Mouse (Mus musculus) stomach, embryonic 16.5 days (tissue): ENCODE results near the gene Ints1. TPM values are rescaled to one million over a fixed set of nuclear protein-coding genes. Genes with fewer than 3 reads are reported as not detected.

ENCODE experiments used
- ATAC-seq: fragments of 200-750 bp; cut with Nextera tagmentation; 2 replicates; pipeline ENCODE4 v1.8.0; 2017; ENCODE audit warnings: moderate number of reproducible peaks, moderate TSS enrichment; ENCODE audit not compliant: insufficient read depth, low FRiP score
- H3K27ac ChIP-seq: fragments of 300-500 bp; sonication (generic); 2 replicates; pipeline ENCODE4 v1.5.1; 2014; ENCODE audit warnings: low read length
- H3K27me3 ChIP-seq: fragments of 300-500 bp; sonication (generic); 2 replicates; pipeline ENCODE4 v1.6.1; 2014; ENCODE audit warnings: low read length, control low read depth, mixed read lengths; ENCODE audit not compliant: control insufficient read depth, insufficient read depth
- H3K36me3 ChIP-seq: fragments of 300-500 bp; sonication (generic); 2 replicates; pipeline ENCODE4 v1.6.1; 2014; ENCODE audit warnings: low read length; ENCODE audit not compliant: control insufficient read depth, insufficient read depth
- H3K4me1 ChIP-seq: fragments of 300-500 bp; sonication (generic); 2 replicates; pipeline ENCODE4 v1.6.1; 2014; ENCODE audit warnings: low read length, control low read depth, mixed read lengths; ENCODE audit not compliant: control insufficient read depth, insufficient read depth
- H3K4me2 ChIP-seq: fragments of 300-500 bp; sonication (generic); 2 replicates; pipeline ENCODE4 v1.6.1; 2014; ENCODE audit warnings: low read depth, low read length, mixed read lengths
- H3K4me3 ChIP-seq: fragments of 300-500 bp; sonication (generic); replicated peaks from 2 replicates; pipeline ENCODE4 v1.5.1; 2014; ENCODE audit warnings: mild to moderate bottlenecking, low read length
- H3K9ac ChIP-seq: fragments of 300-500 bp; sonication (generic); 2 replicates; pipeline ENCODE4 v1.6.1; 2014; ENCODE audit warnings: low read length
- H3K9me3 ChIP-seq: fragments of 300-500 bp; sonication (generic); replicated peaks from 2 replicates; pipeline ENCODE4 v1.6.1; 2016; ENCODE audit warnings: low read length, control low read depth; ENCODE audit not compliant: control insufficient read depth
- WGBS: fragments of 180-500 bp; shearing (Covaris S2); extraction: QIAGEN DNeasy Blood & Tissue Kit; methylation state at CpG from one replicate; pipeline ENCODE4 v1.1.7; 2014; 5-methylcytosine and 5-hydroxymethylcytosine counted together
- polyA plus RNA-seq: library from polyadenylated mRNA; unstranded; fragments of >200 nt; fragmentation: Nextera tagmentation; extraction: Ambion mirVana; gene quantifications from 2 replicates; pipeline ENCODE4 v1.2.1, GENCODE M21; 2015

Ints1 gene
- polyA plus RNA-seq, 1 experiment from 2014 or later = 20.2 TPM

DNA sequence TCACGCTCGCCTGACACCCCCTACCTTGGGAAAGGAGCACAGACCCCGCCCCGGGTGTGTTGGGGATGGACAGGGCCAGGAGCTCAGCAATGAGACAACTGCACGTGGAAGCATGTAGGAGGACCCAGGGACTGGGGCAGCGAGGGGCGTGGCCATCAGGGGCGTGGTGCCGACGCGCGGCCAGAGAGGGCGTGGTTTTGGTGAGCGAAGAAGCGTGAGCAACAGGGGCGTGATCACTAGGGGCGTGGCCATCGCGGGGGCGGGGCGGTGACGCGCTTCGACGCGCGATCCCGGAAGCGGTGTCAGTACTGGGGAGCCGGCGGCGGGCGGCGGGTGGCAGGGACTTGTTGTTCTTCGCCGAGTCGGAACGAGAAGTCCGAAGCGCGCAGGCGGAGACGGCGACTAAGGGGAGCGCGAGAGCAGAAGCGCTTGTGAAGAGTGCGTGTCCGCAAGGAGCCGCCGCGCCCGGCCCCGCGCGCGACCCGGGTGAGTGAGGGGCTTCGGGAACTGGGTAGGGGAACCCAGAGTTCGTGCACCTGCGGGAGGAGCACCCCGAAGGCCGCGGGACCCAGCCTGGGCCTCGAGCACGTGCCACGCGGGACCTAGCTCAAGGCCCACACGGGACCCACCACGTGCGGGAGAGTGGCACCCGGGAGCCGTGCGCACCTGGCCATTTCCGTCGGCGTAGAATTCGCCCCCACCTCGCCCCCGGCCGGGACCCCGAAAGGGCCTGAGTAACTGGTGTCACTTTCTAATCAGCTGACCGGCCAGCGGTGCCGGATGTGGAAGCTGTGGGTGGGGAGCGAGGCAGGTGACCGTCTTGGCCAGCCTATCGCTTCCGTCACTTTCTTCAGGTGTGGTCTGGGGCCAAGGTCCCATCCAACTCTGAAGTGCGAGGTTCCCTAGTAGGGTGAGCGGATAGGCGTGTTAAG, 16.0 kb upstream of the Ints1 start, which contains the start of gene Mafk:
Gene Mafk (plus strand): TSS at position 287 of the 932 bp plus-strand sequence.
- Histone ChIP-seq H3K4me1 (peaks cover 47% of the 10 kb centered on the region), H3K27ac (peak within 1 kb of the TSS; percentile 90), H3K4me2 (peak within 1 kb of the TSS; percentile 92), H3K27me3 (no peaks in the 10 kb centered on the region), H3K9ac (peak within 1 kb of the TSS; percentile 76), H3K9me3 (no peaks in the 10 kb centered on the region), H3K4me3 (peak within 1 kb of the TSS; percentile 77), H3K36me3 (no peaks in the 10 kb centered on the region)
- peak; percentile 90 for ATAC-seq
- WGBS = under 1% methylated on average over 92 of the region's 92 CpGs

- Histone ChIP-seq H3K36me3 (no peaks in the 10 kb centered on the region), H3K9ac (no peak overlapping the region), H3K4me3 (no peak overlapping the region), H3K4me2 (no peak overlapping the region), H3K9me3 (no peaks in the 10 kb centered on the region), H3K4me1 (peaks cover 28% of the 10 kb centered on the region), H3K27me3 (no peaks in the 10 kb centered on the region), H3K27ac (no peak overlapping the region)
- no peak for ATAC-seq
- 47% methylated on average over 4 of the region's 4 CpGs for WGBS
Observed at GRCm38 (mm10) chr5:139789466-139789865, 14.0 kb upstream of the Ints1 start.

DNA sequence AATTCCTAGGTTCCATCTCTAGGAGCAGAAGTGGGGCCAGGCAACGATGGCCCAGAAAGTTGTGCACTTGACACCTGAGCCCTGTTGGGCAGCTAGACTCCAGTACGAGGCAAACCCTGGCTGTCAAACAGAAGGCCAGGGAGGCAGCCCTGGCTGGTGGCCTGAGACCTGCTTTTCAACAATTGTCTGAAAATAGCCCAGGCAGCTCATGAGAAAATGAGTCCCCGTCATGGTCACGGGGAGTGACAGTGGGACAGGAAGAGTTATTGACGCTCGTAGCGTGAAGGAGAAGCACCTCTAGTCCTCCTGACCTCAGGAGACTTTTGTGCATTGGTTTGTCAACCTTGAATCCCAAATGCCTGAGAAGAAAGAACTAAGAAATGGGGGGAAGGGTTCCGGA, 5.9 kb upstream of the Ints1 start:
- no peak overlapping the region for H3K27ac ChIP-seq
- WGBS = 80% methylated on average over 8 of the region's 8 CpGs
- no peak overlapping the region for H3K9ac ChIP-seq
- no peak for ATAC-seq
- H3K27me3 ChIP-seq = no peaks in the 10 kb centered on the region
- H3K36me3 ChIP-seq = no peaks in the 10 kb centered on the region
- H3K4me3 ChIP-seq = no peak overlapping the region
- no peak overlapping the region for H3K4me2 ChIP-seq
- H3K4me1 ChIP-seq = no peaks in the 10 kb centered on the region
- no peaks in the 10 kb centered on the region for H3K9me3 ChIP-seq

- no peaks in the 10 kb centered on the region for H3K9me3 ChIP-seq
- 0 out of 2 replicates have a peak, but pooled peaks cover 4% of the 10 kb centered on the region for H3K36me3 ChIP-seq
- H3K9ac ChIP-seq = no peak overlapping the region
- H3K4me3 ChIP-seq = no peak overlapping the region
- no peak for ATAC-seq
- no peaks in the 10 kb centered on the region for H3K27me3 ChIP-seq
- peaks cover 8% of the 10 kb centered on the region for H3K4me1 ChIP-seq
- WGBS = 79% methylated on average over 5 of the region's 5 CpGs
- no peak overlapping the region for H3K4me2 ChIP-seq
- no peak overlapping the region for H3K27ac ChIP-seq
Observed at GRCm38 (mm10) chr5:139776966-139777365, 1.5 kb upstream of the Ints1 start.

DNA sequence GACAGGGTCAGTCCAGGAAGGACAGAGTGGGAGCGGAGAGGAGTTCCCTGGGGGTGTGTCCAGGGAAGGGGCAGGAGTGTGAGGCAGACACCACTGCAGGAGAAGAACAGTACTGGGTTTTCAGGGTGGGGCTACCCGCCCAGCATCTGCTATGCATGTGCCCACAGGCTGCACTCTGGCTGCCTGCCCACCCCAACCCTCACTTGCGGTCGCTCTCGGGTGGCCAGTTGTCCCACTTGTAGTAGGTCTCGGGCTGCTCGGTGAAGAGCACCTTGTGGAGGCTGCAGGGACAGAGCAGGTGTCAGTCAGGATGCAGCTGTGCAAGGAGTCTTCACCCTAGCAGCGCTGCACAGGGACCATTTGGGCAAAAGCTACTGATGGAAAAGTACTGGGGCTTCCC, 7.3 kb downstream of the Ints1 start:
- WGBS = 92% methylated on average over 8 of the region's 8 CpGs
- no peaks in the 10 kb centered on the region for H3K9me3 ChIP-seq
- ATAC-seq = no peak
- peaks cover 26% of the 10 kb centered on the region for H3K36me3 ChIP-seq
- no peak overlapping the region for H3K9ac ChIP-seq
- no peaks in the 10 kb centered on the region for H3K27me3 ChIP-seq
- no peak overlapping the region for H3K27ac ChIP-seq
- no peak overlapping the region for H3K4me2 ChIP-seq
- H3K4me1 ChIP-seq = no peaks in the 10 kb centered on the region
- H3K4me3 ChIP-seq = no peak overlapping the region

DNA sequence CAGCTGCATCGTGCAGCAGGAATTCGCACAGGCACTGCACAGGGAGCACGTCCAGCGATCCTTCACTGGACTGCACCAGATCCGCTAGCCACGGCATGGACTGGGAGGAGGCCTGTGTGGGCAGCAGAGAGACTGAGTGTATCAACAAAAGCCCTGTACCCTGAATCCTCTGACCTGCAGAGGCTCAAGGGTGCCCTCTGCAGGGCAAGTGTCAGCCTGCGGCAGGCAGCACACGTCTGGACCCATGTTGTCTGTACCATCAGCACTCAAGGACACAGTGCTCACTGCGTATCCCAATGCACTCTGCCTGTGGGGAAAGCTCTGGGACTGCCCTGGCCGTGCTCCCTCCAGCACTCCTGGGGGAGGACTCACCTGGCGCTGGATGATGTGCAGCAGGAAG, 11.2 kb downstream of the Ints1 start:
- H3K9me3 ChIP-seq = no peaks in the 10 kb centered on the region
- no peaks in the 10 kb centered on the region for H3K27me3 ChIP-seq
- no peak overlapping the region for H3K4me2 ChIP-seq
- H3K36me3 ChIP-seq = peaks cover 30% of the 10 kb centered on the region
- no peak overlapping the region for H3K4me3 ChIP-seq
- H3K9ac ChIP-seq = no peak overlapping the region
- H3K4me1 ChIP-seq = no peaks in the 10 kb centered on the region
- H3K27ac ChIP-seq = no peak overlapping the region
- no peak for ATAC-seq
- WGBS = 70% methylated on average over 11 of the region's 11 CpGs

DNA sequence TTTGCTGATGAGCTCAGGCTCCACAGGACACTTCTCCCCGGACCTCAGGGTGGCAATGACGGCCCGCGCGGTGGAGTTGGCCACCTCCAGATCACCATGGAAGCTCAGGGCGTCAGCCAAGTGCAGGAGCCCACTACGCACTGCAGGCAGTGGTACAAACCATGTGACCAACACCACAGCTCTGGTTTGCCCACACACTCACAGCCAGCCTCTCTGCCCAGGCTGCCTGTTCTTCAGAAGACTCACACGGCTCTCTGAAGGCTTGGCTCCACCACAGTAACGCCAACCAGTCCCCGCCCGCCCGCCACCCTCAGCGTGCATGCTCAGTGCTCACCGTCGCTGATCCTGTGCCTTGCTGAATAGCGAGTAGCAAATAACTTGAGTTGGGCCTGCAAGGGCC, 17.4 kb downstream of the Ints1 start:
- no peak for ATAC-seq
- Histone ChIP-seq H3K36me3 (peaks cover 30% of the 10 kb centered on the region), H3K4me3 (no peak overlapping the region), H3K27me3 (no peaks in the 10 kb centered on the region), H3K9ac (no peak overlapping the region), H3K4me2 (no peak overlapping the region), H3K9me3 (no peaks in the 10 kb centered on the region), H3K4me1 (no peaks in the 10 kb centered on the region), H3K27ac (no peak overlapping the region)
- WGBS = 81% methylated on average over 16 of the region's 16 CpGs

DNA sequence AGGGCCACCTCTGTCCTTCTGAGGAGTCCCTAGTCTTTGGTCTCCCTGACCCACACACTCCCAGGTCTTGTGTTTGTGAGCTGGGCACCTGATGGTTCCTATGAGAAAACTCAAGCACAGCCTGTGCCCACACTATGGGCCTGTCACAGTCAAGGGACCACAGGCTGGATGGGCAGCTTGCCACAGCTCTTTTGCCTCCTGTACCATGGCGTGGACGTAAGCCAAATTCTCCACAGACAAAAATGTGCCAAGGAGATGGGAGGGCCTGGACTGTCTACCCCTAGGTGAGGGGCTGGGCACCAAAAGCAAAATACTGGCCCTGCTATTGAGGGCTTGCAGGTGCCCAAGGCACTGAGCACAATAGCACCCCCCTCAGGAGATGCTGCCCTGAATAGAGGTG, 18.9 kb downstream of the Ints1 start:
- H3K27me3 ChIP-seq = no peaks in the 10 kb centered on the region
- no peak overlapping the region for H3K4me3 ChIP-seq
- H3K9ac ChIP-seq = no peak overlapping the region
- WGBS = 95% methylated on average over 2 of the region's 2 CpGs
- no peak overlapping the region for H3K4me2 ChIP-seq
- H3K9me3 ChIP-seq = no peaks in the 10 kb centered on the region
- no peak overlapping the region for H3K27ac ChIP-seq
- no peaks in the 10 kb centered on the region for H3K4me1 ChIP-seq
- no peak for ATAC-seq
- H3K36me3 ChIP-seq = peaks cover 22% of the 10 kb centered on the region

DNA sequence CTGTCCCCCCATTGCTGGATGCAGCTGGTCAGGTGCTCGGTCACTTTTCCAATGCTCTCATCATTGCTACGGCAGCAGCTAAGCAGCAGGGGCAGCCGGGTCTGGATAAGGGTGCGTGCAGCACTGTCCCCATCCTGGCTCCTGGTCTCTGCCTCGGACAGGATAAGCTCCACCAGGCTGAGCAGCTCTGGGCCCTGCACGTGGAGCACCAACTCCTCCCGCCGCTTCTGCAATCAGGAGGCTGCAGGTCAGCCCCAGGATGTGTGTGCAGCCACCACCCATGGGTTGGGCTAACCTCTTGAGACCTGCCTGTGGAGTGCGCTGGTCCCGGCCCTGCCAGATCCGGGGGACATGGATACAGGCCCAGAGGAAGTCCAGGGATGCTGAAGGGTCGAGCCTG, 19.3 kb downstream of the Ints1 start:
- Histone ChIP-seq H3K27ac (no peak overlapping the region), H3K4me2 (no peak overlapping the region), H3K4me1 (no peaks in the 10 kb centered on the region), H3K4me3 (no peak overlapping the region), H3K9me3 (no peaks in the 10 kb centered on the region), H3K36me3 (peaks cover 20% of the 10 kb centered on the region), H3K9ac (no peak overlapping the region), H3K27me3 (no peaks in the 10 kb centered on the region)
- 84% methylated on average over 12 of the region's 12 CpGs for WGBS
- no peak for ATAC-seq
